In the genomic region with DNA sequence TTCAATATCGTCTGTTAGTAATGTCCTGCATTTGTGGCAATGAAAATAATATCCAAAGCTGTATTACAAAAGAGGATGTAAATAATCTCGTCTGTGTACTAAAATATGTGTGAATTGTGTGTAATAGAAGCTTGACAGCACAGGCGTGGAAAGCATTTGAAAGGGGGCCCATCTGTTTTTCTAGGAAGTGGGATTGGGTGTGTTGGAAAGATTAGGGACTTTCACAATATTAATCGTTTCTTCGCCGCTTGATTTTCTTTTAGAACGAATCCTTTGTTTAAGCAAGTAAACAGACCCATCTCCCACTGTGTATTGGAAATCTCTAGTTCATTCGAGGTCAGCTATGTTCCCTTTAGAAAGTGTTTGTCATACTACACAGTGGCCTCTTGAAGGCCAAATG, we compare ENCODE assay signal across 24 mouse cellular contexts.
DNase-seq lines count a peak whose midpoint lies in the region; ATAC-seq and TF ChIP-seq lines count a peak whose summit lies in the region.
"Had no signal": no experiment of that assay in that cellular context is flagged by ENCODE, and none has a peak within 500 bp of the region (broad histone marks: within the 10 kb centered on the region; RNA-seq: fewer than 3 reads in every experiment).

No protein-coding gene starts in this region.

- DNase-seq in heart, adult 2 months, result no peak
- DNase-seq in heart, postnatal 36 days, result no peak
- DNase-seq in heart, postnatal 0 days (ENCODE audit: low spot score), result peak; percentile 31
- DNase-seq: adrenal gland, adult 8-10 months; adrenal gland, postnatal 36 days; B cell, adult 2 months; cerebellum, adult 2 months; cerebellum, postnatal 10 days; embryo, embryonic 11 days; gastrocnemius, postnatal 25 days; kidney, adult 8-10 months had no signal

- intact Hi-C loops in heart, adult 2 months (cut with DNase I), result no loop called here
- intact Hi-C loops in heart, postnatal 36 days (cut with DNase I), result loop anchor here (10.0 kb wide), 1 partner anchor 268 kb away; a partner anchor contains a TSS

- no peak for ATAC-seq in heart, postnatal 0 days (ENCODE audit: insufficient read depth, low read depth)
- no peak for ATAC-seq in heart, embryonic 11.5 days (replicated peaks; ENCODE audit: insufficient number of reproducible peaks, low FRiP score, low TSS enrichment)
- peak; percentile 45; the same call in 1 of the 2 replicates for ATAC-seq in common myeloid progenitor, adult 5-6 weeks (replicated peaks; ENCODE audit: low read depth, poor library complexity, severe bottlenecking)
- 0 out of 2 replicates have a peak, but pooled peaks have one; percentile 20 for ATAC-seq in megakaryocyte progenitor cell, adult 5-6 weeks (replicated peaks; ENCODE audit: poor library complexity)
- ATAC-seq in midbrain, embryonic 15.5 days (replicated peaks), result no peak
- ATAC-seq: CD4-positive, CD25-positive, alpha-beta regulatory T cell, adult 4 months; forebrain, embryonic 15.5 days; inflammation-experienced regulatory T-cells, adult 6 months; intestine, postnatal 0 days had no signal

- no peak overlapping the region for H3K4me3 ChIP-seq in heart, adult 2 months
- H3K4me3 ChIP-seq in heart, postnatal 0 days (ENCODE audit: low read depth, low read length), result no peak overlapping the region
- no peak overlapping the region for H3K4me3 ChIP-seq in heart, embryonic 11.5 days (ENCODE audit: low read depth, low read length)
- no peak overlapping the region for H3K4me3 ChIP-seq in midbrain, embryonic 15.5 days
- H3K4me3 ChIP-seq: embryonic facial prominence, embryonic 15.5 days; erythroblast, embryonic 14.5 days; forebrain, embryonic 10.5 days; forebrain, embryonic 15.5 days; hindbrain, embryonic 15.5 days had no signal

- no peaks in the 10 kb centered on the region; the same call in 1 of the 2 replicates for H3K36me3 ChIP-seq in heart, adult 2 months (ENCODE audit: control insufficient read depth, insufficient read depth, low read length)
- H3K36me3 ChIP-seq in heart, postnatal 0 days (replicated peaks; ENCODE audit: control insufficient read depth, insufficient read depth, low read length), result no peaks in the 10 kb centered on the region
- no peaks in the 10 kb centered on the region for H3K36me3 ChIP-seq in heart, embryonic 11.5 days (ENCODE audit: control insufficient read depth, insufficient read depth, low read length)
- H3K36me3 ChIP-seq in midbrain, embryonic 15.5 days (replicated peaks), result no peaks in the 10 kb centered on the region
- H3K36me3 ChIP-seq: embryonic facial prominence, embryonic 15.5 days; forebrain, embryonic 10.5 days; forebrain, embryonic 15.5 days; G1E; hindbrain, embryonic 15.5 days had no signal

- H3K4me2 ChIP-seq in heart, postnatal 0 days (ENCODE audit: low read depth, low read length), result no peak overlapping the region
- no peak overlapping the region for H3K4me2 ChIP-seq in heart, embryonic 11.5 days
- no peak overlapping the region for H3K4me2 ChIP-seq in midbrain, embryonic 15.5 days
- H3K4me2 ChIP-seq: embryonic facial prominence, embryonic 15.5 days; forebrain, embryonic 15.5 days; hindbrain, embryonic 15.5 days had no signal

- WGBS in heart, adult 2 months, result 31% methylated on average over 8 of the region's 8 CpGs
- WGBS in heart, postnatal 0 days, result 44% methylated on average over 8 of the region's 8 CpGs
- 57% methylated on average over 8 of the region's 8 CpGs for WGBS in heart, embryonic 11.5 days (ENCODE audit: insufficient replicate concordance)
- WGBS in midbrain, embryonic 15.5 days, result 65% methylated on average over 8 of the region's 8 CpGs

- no peaks in the 10 kb centered on the region for H3K27me3 ChIP-seq in heart, adult 2 months (ENCODE audit: control insufficient read depth, insufficient read depth, low read length)
- no peaks in the 10 kb centered on the region for H3K27me3 ChIP-seq in heart, postnatal 0 days (ENCODE audit: control insufficient read depth, insufficient read depth, low read length)
- no peaks in the 10 kb centered on the region for H3K27me3 ChIP-seq in heart, embryonic 11.5 days (ENCODE audit: control insufficient read depth, insufficient read depth, low read length)
- H3K27me3 ChIP-seq in midbrain, embryonic 15.5 days (replicated peaks), result no peaks in the 10 kb centered on the region
- H3K27me3 ChIP-seq: embryonic facial prominence, embryonic 15.5 days; forebrain, embryonic 15.5 days; hindbrain, embryonic 15.5 days had no signal

- no peaks in the 10 kb centered on the region for H3K9me3 ChIP-seq in heart, postnatal 0 days (replicated peaks; ENCODE audit: control insufficient read depth, low read length)
- no peaks in the 10 kb centered on the region for H3K9me3 ChIP-seq in heart, embryonic 11.5 days (replicated peaks; ENCODE audit: control insufficient read depth, low read length)
- H3K9me3 ChIP-seq in midbrain, embryonic 15.5 days, result no peaks in the 10 kb centered on the region
- H3K9me3 ChIP-seq: embryonic facial prominence, embryonic 15.5 days; forebrain, embryonic 10.5 days; forebrain, embryonic 15.5 days; hindbrain, embryonic 15.5 days had no signal

- no peak for TF ChIP-seq EP300 in heart, adult 2 months (IDR thresholded peaks at IDR 0.05; ENCODE audit: insufficient read depth, low read depth, low read length)
- no peak; the same call in 1 of the 2 replicates for TF ChIP-seq EP300 in heart, postnatal 0 days (IDR thresholded peaks at IDR 0.05; ENCODE audit: low read depth)

- H3K79me2 ChIP-seq in heart, adult 2 months (replicated peaks; ENCODE audit: control insufficient read depth, insufficient read depth, low read length), result no peaks in the 10 kb centered on the region

- H3K27ac ChIP-seq in heart, adult 2 months, result peak overlapping the region; percentile 24
- no peak overlapping the region for H3K27ac ChIP-seq in heart, postnatal 0 days (ENCODE audit: low read depth)
- H3K27ac ChIP-seq in heart, embryonic 11.5 days (ENCODE audit: low read depth, low read length), result no peak overlapping the region
- no peak overlapping the region for H3K27ac ChIP-seq in midbrain, embryonic 15.5 days
- H3K27ac ChIP-seq: embryonic facial prominence, embryonic 15.5 days; forebrain, embryonic 10.5 days; forebrain, embryonic 15.5 days; hindbrain, embryonic 15.5 days had no signal

- peak; percentile 16; the same call in 1 of the 2 replicates for TF ChIP-seq CTCF in heart, adult 2 months (IDR thresholded peaks at IDR 0.05)
- no peak for TF ChIP-seq CTCF in heart, postnatal 0 days (IDR thresholded peaks at IDR 0.05; ENCODE audit: low read depth)

- TF ChIP-seq POLR2A in heart, adult 2 months (IDR thresholded peaks at IDR 0.05; ENCODE audit: insufficient read depth, low read depth, low read length), result no peak

- H3K9ac ChIP-seq in heart, adult 2 months (ENCODE audit: low read depth, low read length), result no peak overlapping the region
- H3K9ac ChIP-seq in heart, postnatal 0 days (replicated peaks; ENCODE audit: low read depth, low read length), result no peak overlapping the region
- H3K9ac ChIP-seq in heart, embryonic 11.5 days (ENCODE audit: low read depth, low read length), result no peak overlapping the region
- no peak overlapping the region for H3K9ac ChIP-seq in midbrain, embryonic 15.5 days
- H3K9ac ChIP-seq: embryonic facial prominence, embryonic 15.5 days; forebrain, embryonic 15.5 days; hindbrain, embryonic 15.5 days had no signal

- H3K4me1 ChIP-seq in heart, adult 2 months (ENCODE audit: control insufficient read depth, insufficient read depth, low read length), result peaks cover 13% of the 10 kb centered on the region
- H3K4me1 ChIP-seq in heart, postnatal 0 days (ENCODE audit: control insufficient read depth, insufficient read depth), result 0 out of 2 replicates have a peak, but pooled peaks cover 5% of the 10 kb centered on the region
- no peaks in the 10 kb centered on the region for H3K4me1 ChIP-seq in heart, embryonic 11.5 days (ENCODE audit: control insufficient read depth, insufficient read depth, low read length)
- H3K4me1 ChIP-seq in midbrain, embryonic 15.5 days, result no peaks in the 10 kb centered on the region
- H3K4me1 ChIP-seq: embryonic facial prominence, embryonic 15.5 days; forebrain, embryonic 10.5 days; forebrain, embryonic 15.5 days; hindbrain, embryonic 15.5 days had no signal

Comparison
In these comparisons a context has a peak if more than half of its experiments do, and no peak if none do; other contexts are left out.
1. ATAC-seq: peak in common myeloid progenitor, adult 5-6 weeks (single experiment) and megakaryocyte progenitor cell, adult 5-6 weeks (single experiment); none in heart, postnatal 0 days (single experiment), heart, embryonic 11.5 days (single experiment) and midbrain, embryonic 15.5 days (single experiment).